ENCODE assay signal across 29 mouse cellular contexts in genomic region chr7:105434798-105435197, GRCm38 (mm10). TPM values are rescaled to one million over a fixed set of nuclear protein-coding genes. Genes with fewer than 3 reads are reported as not detected.
A peak's percentile ranks its signal among the peaks of the same experiment; 100 is the strongest.
DNase-seq lines count a peak whose midpoint lies in the region; ATAC-seq and TF ChIP-seq lines count a peak whose summit lies in the region.
"Had no signal": no experiment of that assay in that cellular context is flagged by ENCODE, and none has a peak within 500 bp of the region (broad histone marks: within the 10 kb centered on the region; RNA-seq: fewer than 3 reads in every experiment).

No protein-coding gene starts in this region.

- no peak overlapping the region for H3K4me2 ChIP-seq in heart, embryonic 12.5 days
- H3K4me2 ChIP-seq in lung, embryonic 14.5 days, result no peak overlapping the region
- H3K4me2 ChIP-seq: embryonic facial prominence, embryonic 13.5 days; kidney, embryonic 15.5 days; limb, embryonic 13.5 days; liver, embryonic 15.5 days; neural tube, embryonic 13.5 days had no signal

- intact Hi-C loops in heart, postnatal 10 days (cut with DNase I), result no loop called here

- H3K9ac ChIP-seq in heart, embryonic 12.5 days, result no peak overlapping the region
- H3K9ac ChIP-seq in lung, embryonic 14.5 days, result no peak overlapping the region
- no peak overlapping the region for H3K9ac ChIP-seq in ES-Bruce4 (ENCODE audit: low read depth, poor library complexity, severe bottlenecking)
- H3K9ac ChIP-seq: embryonic facial prominence, embryonic 13.5 days; forebrain, postnatal 0 days; kidney, embryonic 15.5 days; limb, embryonic 13.5 days; liver, embryonic 15.5 days; neural tube, embryonic 13.5 days had no signal

- no peak for TF ChIP-seq CTCF in lung, embryonic 14.5 days (IDR thresholded peaks at IDR 0.05; ENCODE audit: low read depth)
- TF ChIP-seq CTCF in lung, adult 2 months (IDR thresholded peaks at IDR 0.05; ENCODE audit: insufficient read depth, low read length), result no peak
- no peak for TF ChIP-seq CTCF in ES-Bruce4 (IDR thresholded peaks at IDR 0.05; ENCODE audit: low read depth, low read length)

- no peak overlapping the region for H3K4me3 ChIP-seq in heart, embryonic 12.5 days
- no peak overlapping the region for H3K4me3 ChIP-seq in lung, embryonic 14.5 days (ENCODE audit: low read depth, low read length)
- no peak overlapping the region for H3K4me3 ChIP-seq in lung, adult 2 months (replicated peaks; ENCODE audit: extremely low read depth, low read depth, low read length)
- peak overlapping the region; percentile 38 for H3K4me3 ChIP-seq in ES-Bruce4 (ENCODE audit: low read depth, low read length)
- H3K4me3 ChIP-seq: embryonic facial prominence, embryonic 13.5 days; kidney, embryonic 15.5 days; limb, embryonic 13.5 days; liver, embryonic 15.5 days; neural tube, embryonic 13.5 days had no signal

- peak; percentile 11; the same call in 1 of the 2 replicates for ATAC-seq in heart, embryonic 12.5 days (ENCODE audit: insufficient number of reproducible peaks, low FRiP score)
- ATAC-seq in lung, embryonic 14.5 days (ENCODE audit: insufficient read depth), result no peak
- ATAC-seq: forebrain, postnatal 0 days; hindbrain, postnatal 0 days; intestine, postnatal 0 days; Patski had no signal

- H3K9me3 ChIP-seq in heart, embryonic 12.5 days (replicated peaks), result no peaks in the 10 kb centered on the region
- no peaks in the 10 kb centered on the region for H3K9me3 ChIP-seq in lung, embryonic 14.5 days (ENCODE audit: low read depth, low read length)
- no peaks in the 10 kb centered on the region for H3K9me3 ChIP-seq in ES-Bruce4 (replicated peaks; ENCODE audit: control insufficient read depth, insufficient read depth, low read length, poor library complexity, severe bottlenecking)
- H3K9me3 ChIP-seq: embryonic facial prominence, embryonic 13.5 days; kidney, embryonic 15.5 days; limb, embryonic 13.5 days; liver, embryonic 15.5 days; neural tube, embryonic 13.5 days had no signal

- peaks cover 8% of the 10 kb centered on the region for H3K4me1 ChIP-seq in heart, embryonic 12.5 days (replicated peaks)
- no peaks in the 10 kb centered on the region for H3K4me1 ChIP-seq in lung, embryonic 14.5 days (ENCODE audit: insufficient read depth)
- no peaks in the 10 kb centered on the region for H3K4me1 ChIP-seq in lung, adult 2 months (ENCODE audit: control insufficient read depth, insufficient read depth, low read length)
- no peaks in the 10 kb centered on the region for H3K4me1 ChIP-seq in ES-Bruce4 (ENCODE audit: control insufficient read depth, insufficient read depth, low read length)
- H3K4me1 ChIP-seq: embryonic facial prominence, embryonic 13.5 days; kidney, embryonic 15.5 days; limb, embryonic 13.5 days; liver, embryonic 15.5 days; neural tube, embryonic 13.5 days had no signal

- DNase-seq in heart, postnatal 10 days, result no peak
- DNase-seq in lung, embryonic 14.5 days, result peak; percentile 26
- no peak for DNase-seq in lung, adult 2 months
- DNase-seq in ZHBTc4 (ENCODE audit: low read depth, low spot score), result peak; percentile 69
- no peak for DNase-seq in left cerebral cortex, adult 11 months (ENCODE audit: low spot score)
- DNase-seq: adrenal gland, postnatal 14 days; B cell, adult 2 months; cerebellum, adult 9-11 months; forebrain, postnatal 0 days; heart, postnatal 14 days; kidney, postnatal 4 days; layer of hippocampus, adult 9-11 months; midbrain, embryonic 14.5 days; right cerebral cortex, adult 18-20 months; thymus, postnatal 4 days had no signal

- WGBS in heart, embryonic 12.5 days, result 70% methylated on average over 22 of the region's 22 CpGs
- WGBS in lung, embryonic 14.5 days, result 77% methylated on average over 22 of the region's 22 CpGs
- 79% methylated on average over 22 of the region's 22 CpGs for whole genome bisulfite sequencing in lung, adult 2 months

- no peak for TF ChIP-seq POLR2A in lung, adult 2 months (IDR thresholded peaks at IDR 0.05; ENCODE audit: borderline replicate concordance, extremely low read depth, low read depth, low read length)
- TF ChIP-seq POLR2A in ES-Bruce4 (IDR thresholded peaks at IDR 0.05; ENCODE audit: insufficient read depth, low read length), result no peak

- TF ChIP-seq EP300 in ES-Bruce4 (IDR thresholded peaks at IDR 0.05; ENCODE audit: insufficient read depth, low read depth, low read length), result no peak

- H3K27ac ChIP-seq in heart, embryonic 12.5 days (ENCODE audit: poor library complexity, severe bottlenecking), result no peak overlapping the region
- no peak overlapping the region for H3K27ac ChIP-seq in lung, embryonic 14.5 days (ENCODE audit: low read depth)
- H3K27ac ChIP-seq in ES-Bruce4 (ENCODE audit: insufficient read depth, low read length), result no peak overlapping the region
- H3K27ac ChIP-seq: embryonic facial prominence, embryonic 13.5 days; hindbrain, postnatal 0 days; kidney, embryonic 15.5 days; limb, embryonic 13.5 days; liver, embryonic 15.5 days; neural tube, embryonic 13.5 days had no signal

- H3K36me3 ChIP-seq in heart, embryonic 12.5 days, result no peaks in the 10 kb centered on the region
- no peaks in the 10 kb centered on the region for H3K36me3 ChIP-seq in lung, embryonic 14.5 days (ENCODE audit: insufficient read depth)
- no peaks in the 10 kb centered on the region for H3K36me3 ChIP-seq in ES-Bruce4 (ENCODE audit: control insufficient read depth, insufficient read depth, low read length, poor library complexity, severe bottlenecking)
- H3K36me3 ChIP-seq: embryonic facial prominence, embryonic 13.5 days; kidney, embryonic 15.5 days; limb, embryonic 13.5 days; liver, embryonic 15.5 days; neural tube, embryonic 13.5 days had no signal

- H3K27me3 ChIP-seq in heart, embryonic 12.5 days (replicated peaks), result peaks cover 20% of the 10 kb centered on the region; the same call in 1 of the 2 replicates
- no peaks in the 10 kb centered on the region for H3K27me3 ChIP-seq in lung, embryonic 14.5 days (ENCODE audit: insufficient read depth, low read length)
- H3K27me3 ChIP-seq in ES-Bruce4 (ENCODE audit: control insufficient read depth, insufficient read depth, low read length, poor library complexity, severe bottlenecking), result no peaks in the 10 kb centered on the region
- H3K27me3 ChIP-seq: kidney, embryonic 15.5 days; limb, embryonic 13.5 days; liver, embryonic 15.5 days; neural tube, embryonic 13.5 days; Patski had no signal

RNA-seq across cellular contexts. Expression of gene Cckbr, which starts 9.3 kb away (rescaled TPM):
- polyA plus RNA-seq in heart, embryonic 12.5 days (2016; fragmentation: Nextera tagmentation; extraction: Ambion mirVana), result not detected in 2 replicates
- total RNA-seq in heart, postnatal 10 days (2021), result not detected
- polyA plus RNA-seq in lung, embryonic 14.5 days (2014; fragmentation: Nextera tagmentation; extraction: Ambion mirVana), result 0.25 and 0.39 TPM in 2 replicates
- not detected in 2 replicates for polyA plus RNA-seq in lung, adult 2 months (2012; rRNA removed)
- 0.40 TPM in 1 of 2 replicates, not detected in the other for polyA plus RNA-seq in ES-Bruce4 (2011; ENCODE audit: insufficient read depth, insufficient read length, low read depth, missing spikeins)
- total RNA-seq: adrenal gland, postnatal 14 days; heart, postnatal 14 days; megakaryocyte progenitor cell, adult 5-6 weeks had no signal
- polyA plus RNA-seq: liver, embryonic 15.5 days; Patski had no signal

RNA-seq across cellular contexts. Expression of gene Cnga4, which starts 30.4 kb away (rescaled TPM):
- polyA plus RNA-seq in heart, embryonic 12.5 days (2016; fragmentation: Nextera tagmentation; extraction: Ambion mirVana), result not detected in 2 replicates
- total RNA-seq in heart, postnatal 10 days (2021), result not detected
- 0.07 TPM in 1 of 2 replicates, not detected in the other for polyA plus RNA-seq in lung, embryonic 14.5 days (2014; fragmentation: Nextera tagmentation; extraction: Ambion mirVana)
- polyA plus RNA-seq in lung, adult 2 months (2012; rRNA removed), result 0.12 and 0.14 TPM in 2 replicates
- polyA plus RNA-seq in ES-Bruce4 (2011; ENCODE audit: insufficient read depth, insufficient read length, low read depth, missing spikeins), result not detected in 2 replicates
- total RNA-seq: adrenal gland, postnatal 14 days; megakaryocyte progenitor cell, adult 5-6 weeks had no signal
- polyA plus RNA-seq: embryonic facial prominence, embryonic 13.5 days; intestine, postnatal 0 days; limb, embryonic 13.5 days; liver, embryonic 15.5 days; Patski had no signal

RNA-seq across cellular contexts. Expression of gene Fam160a2, which starts 34.9 kb away (rescaled TPM):
- 34.0 and 36.2 TPM in 2 replicates for polyA plus RNA-seq in heart, embryonic 12.5 days (2016; fragmentation: Nextera tagmentation; extraction: Ambion mirVana)
- 10 to 100 TPM; 25.8 to 26.1 TPM for total RNA-seq in heart, postnatal 10 days (2021)
- polyA plus RNA-seq in lung, embryonic 14.5 days (2014; fragmentation: Nextera tagmentation; extraction: Ambion mirVana), result 41.9 and 42.3 TPM in 2 replicates
- 46.7 and 57.9 TPM in 2 replicates for polyA plus RNA-seq in lung, adult 2 months (2012; rRNA removed)
- polyA plus RNA-seq in ES-Bruce4 (2011; ENCODE audit: insufficient read depth, insufficient read length, low read depth, missing spikeins), result 46.2 and 49.7 TPM in 2 replicates

RNA-seq across cellular contexts. Expression of gene Cavin3, which starts 47.3 kb away (rescaled TPM):
- polyA plus RNA-seq in heart, embryonic 12.5 days (2016; fragmentation: Nextera tagmentation; extraction: Ambion mirVana), result 68.1 and 72.6 TPM in 2 replicates
- total RNA-seq in heart, postnatal 10 days (2021), result 10 to 100 TPM; 45.4 to 46.2 TPM
- polyA plus RNA-seq in lung, embryonic 14.5 days (2014; fragmentation: Nextera tagmentation; extraction: Ambion mirVana), result 96.0 and 96.1 TPM in 2 replicates
- polyA plus RNA-seq in lung, adult 2 months (2012; rRNA removed), result 52.5 and 76.9 TPM in 2 replicates
- 0.96 and 1.1 TPM in 2 replicates for polyA plus RNA-seq in ES-Bruce4 (2011; ENCODE audit: insufficient read depth, insufficient read length, low read depth, missing spikeins)

RNA-seq across cellular contexts. Expression of gene Gm5901, which starts 60.0 kb away (rescaled TPM):
- not detected in 2 replicates for polyA plus RNA-seq in heart, embryonic 12.5 days (2016; fragmentation: Nextera tagmentation; extraction: Ambion mirVana)
- not detected for total RNA-seq in heart, postnatal 10 days (2021)
- polyA plus RNA-seq in lung, embryonic 14.5 days (2014; fragmentation: Nextera tagmentation; extraction: Ambion mirVana), result not detected in 2 replicates
- polyA plus RNA-seq in lung, adult 2 months (2012; rRNA removed), result not detected in 2 replicates
- not detected in 2 replicates for polyA plus RNA-seq in ES-Bruce4 (2011; ENCODE audit: insufficient read depth, insufficient read length, low read depth, missing spikeins)
- total RNA-seq: adrenal gland, postnatal 14 days; forebrain, postnatal 0 days; heart, postnatal 14 days; hindbrain, postnatal 0 days; left cerebral cortex, adult 8-10 months; megakaryocyte progenitor cell, adult 5-6 weeks had no signal
- polyA plus RNA-seq: brain, embryonic 14.5 days; cortical plate, adult 2 months; embryonic facial prominence, embryonic 13.5 days; forebrain, postnatal 0 days; hindbrain, postnatal 0 days; intestine, postnatal 0 days; kidney, embryonic 15.5 days; limb, embryonic 13.5 days; liver, embryonic 15.5 days; midbrain, embryonic 14.5 days; neural tube, embryonic 13.5 days; Patski had no signal

Comparison
In these comparisons a context has a peak if more than half of its experiments do, and no peak if none do; other contexts are left out.
1. DNase-seq: peak in lung, embryonic 14.5 days (single experiment) and ZHBTc4 (single experiment); none in heart, postnatal 10 days (0 of 2), lung, adult 2 months (single experiment) and left cerebral cortex, adult 11 months (single experiment).